Mouse (Mus musculus) adrenal gland (tissue): ENCODE measurements around the gene Zhx3.

ENCODE experiments used
- intact Hi-C: fragments of 180-260 bp; cut with DNase I; formaldehyde crosslinking; loops from one replicate; pipeline ENCODE4 v1.15.1; 2025
- long read RNA-seq, 2 experiments: library from polyadenylated mRNA; unstranded; transcript quantifications; one replicate each; pipeline ENCODE4 v2.0.0; 2020; ENCODE audit warnings: borderline replicate concordance in 1 of 2; ENCODE audit not compliant: insufficient replicate concordance in 1 of 2

Zhx3 gene
- long read RNA-seq, experiment 1, full-length matches to known transcripts, result 2 of 18 reads
- long read RNA-seq, experiment 1, partial matches to known transcripts, result 2 of 18 reads
- long read RNA-seq, experiment 1, other reads (novel, unspliced or antisense), result 14 of 18 reads
- long read RNA-seq, experiment 2, partial matches to known transcripts, result 2 of 20 reads
- long read RNA-seq, experiment 2, other reads (novel, unspliced or antisense), result 17 of 20 reads

DNA sequence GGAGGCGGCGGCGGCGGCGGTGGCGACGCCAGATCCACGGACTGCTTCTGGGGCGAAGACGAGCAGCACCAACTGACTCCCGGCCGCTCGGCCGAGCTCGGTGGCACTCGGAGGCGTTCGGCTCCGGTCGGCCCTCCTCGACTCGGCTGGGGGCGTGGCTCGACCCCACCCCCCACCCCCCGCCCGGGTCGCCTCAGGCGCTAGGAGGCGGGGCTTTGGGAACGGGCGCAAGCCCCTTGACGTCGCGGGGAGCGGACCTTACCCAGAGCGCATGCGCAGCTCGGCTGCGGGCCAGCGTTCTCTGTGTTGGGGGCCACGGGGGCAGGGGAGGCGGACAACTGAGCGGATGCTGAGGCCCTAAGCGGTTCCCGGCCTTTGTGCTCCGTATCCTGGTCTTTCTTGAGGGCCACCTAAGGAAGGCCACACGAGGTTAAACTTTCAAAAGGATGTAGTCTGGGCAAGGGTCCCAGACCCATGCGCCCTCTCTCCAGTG lies at the start of gene Zhx3:
TSS of gene Zhx3 (minus strand) at position 109 of the 493 bp plus-strand sequence.
- intact Hi-C loops, result no loop called here

GRCm38 (mm10) chr2:160921285-160921684 lies 48.5 kb upstream of the Zhx3 start:
- intact Hi-C loops, result no loop called here

- intact Hi-C loops, result no loop called here
These were observed 46.1 kb upstream of the Zhx3 start for GRCm38 (mm10) chr2:160918930-160919215.

DNA sequence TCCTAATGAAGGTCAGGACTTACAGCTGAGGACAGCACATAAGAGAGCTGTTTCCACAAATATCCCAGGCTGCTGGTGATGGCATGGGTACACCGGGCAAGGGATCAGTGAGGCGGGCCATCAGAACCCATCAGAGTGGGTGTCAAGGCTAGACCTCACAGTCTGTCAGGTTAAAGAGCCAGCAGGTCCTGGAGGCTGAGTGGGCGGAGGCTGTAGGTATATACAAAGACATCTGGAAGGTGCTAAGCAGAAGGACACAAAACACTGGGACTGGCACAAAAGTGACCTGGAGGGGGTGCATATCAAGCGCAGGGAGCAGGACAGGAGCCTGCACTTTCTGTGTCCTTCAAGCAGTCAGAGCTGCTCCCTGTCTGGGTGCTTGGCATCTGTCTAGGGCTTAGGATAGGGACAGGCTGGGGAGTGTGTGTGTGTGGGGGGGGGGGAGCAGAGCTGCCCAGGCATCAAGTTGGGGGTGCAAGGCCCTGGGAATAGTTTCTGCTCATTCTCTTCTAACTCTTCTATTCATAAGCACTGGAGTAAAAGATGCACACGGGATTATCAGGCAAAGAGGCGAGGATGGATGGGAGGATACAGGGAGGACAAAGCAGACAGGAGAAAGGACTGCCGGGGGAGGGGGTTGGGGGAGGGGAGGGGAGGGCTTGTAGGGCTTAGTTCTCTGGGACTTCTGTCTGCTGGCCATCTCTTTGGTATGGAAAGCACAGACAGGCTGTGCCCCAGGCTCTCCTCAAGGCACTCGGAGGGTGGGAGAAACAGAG lies 45.5 kb upstream of the Zhx3 start:
- intact Hi-C loops, result no loop called here

DNA sequence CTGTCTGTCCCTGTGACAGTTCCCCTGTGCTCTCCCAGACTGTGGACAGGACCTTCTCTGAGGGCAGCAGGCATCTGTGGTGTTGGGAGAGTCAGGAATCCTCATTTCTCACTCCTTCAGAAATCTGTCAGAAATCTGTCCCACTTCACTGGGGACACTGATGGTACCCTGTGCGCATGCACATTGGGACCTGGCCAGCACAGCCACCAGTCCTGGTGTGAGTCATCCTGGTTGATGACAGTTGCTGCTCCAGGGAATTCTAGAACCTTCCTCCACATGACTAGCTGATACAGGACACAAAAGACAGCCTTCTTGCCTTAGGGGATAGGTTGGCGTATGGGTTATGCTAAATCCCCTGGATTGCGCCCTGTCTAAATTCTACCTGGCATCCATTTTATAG lies 44.5 kb upstream of the Zhx3 start:
- intact Hi-C loops, result no loop called here

DNA sequence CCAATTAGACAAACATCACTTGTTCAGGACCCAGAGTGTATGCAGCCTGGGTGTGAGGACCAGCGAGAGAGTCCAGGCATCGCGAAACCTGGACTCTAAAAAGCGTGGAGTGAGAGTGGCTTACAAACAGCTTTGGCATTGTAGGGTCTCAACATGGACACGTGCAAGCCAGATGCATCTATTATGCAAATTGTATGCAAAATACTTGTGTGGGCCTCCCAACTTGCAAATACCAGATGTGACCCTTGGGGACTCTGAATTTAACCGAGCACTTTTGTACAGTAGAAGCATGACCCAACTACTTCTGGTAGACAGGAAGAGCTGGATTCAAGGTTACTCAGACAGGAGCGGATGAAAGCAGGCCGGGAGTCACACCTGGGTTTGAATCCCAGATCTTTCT lies 43.9 kb upstream of the Zhx3 start:
- intact Hi-C loops, result no loop called here

DNA sequence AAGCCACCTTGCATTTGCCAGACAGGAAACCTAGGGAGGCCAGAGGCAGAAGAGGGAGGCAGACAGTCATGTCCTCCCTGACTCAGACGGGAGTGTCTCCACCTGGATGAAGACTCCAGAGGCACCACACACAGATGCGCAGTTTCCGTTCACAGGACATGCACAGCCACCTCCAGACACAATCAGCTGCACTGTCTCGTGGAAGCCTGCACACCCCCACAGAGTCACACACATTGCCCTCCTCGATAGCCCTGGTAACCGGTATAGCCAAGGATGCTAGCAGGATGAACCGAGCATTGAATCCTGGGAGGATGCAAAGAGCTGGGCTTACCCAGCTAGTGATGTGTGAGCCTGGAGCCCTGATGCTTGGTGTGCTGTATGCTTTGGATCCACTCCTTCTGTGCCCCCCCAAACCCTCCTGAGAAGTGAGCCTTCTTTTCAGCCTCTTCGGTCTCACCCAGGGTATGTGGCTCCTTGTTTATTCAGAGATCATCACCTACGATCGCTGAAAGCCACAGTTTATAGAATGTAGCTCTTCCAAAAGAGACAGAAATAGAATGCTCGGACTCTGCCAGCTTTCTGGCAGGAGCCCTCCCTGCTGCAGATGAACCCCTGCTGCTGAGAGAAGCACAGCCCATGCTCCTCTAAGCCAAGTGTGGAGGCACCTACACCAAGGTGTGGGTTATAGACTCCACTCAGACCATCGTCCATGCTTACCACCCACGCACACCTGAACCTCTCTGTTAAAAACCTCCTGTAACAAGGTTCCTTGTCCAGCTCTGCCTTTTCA lies 43.2 kb upstream of the Zhx3 start:
- intact Hi-C loops, result no loop called here

DNA sequence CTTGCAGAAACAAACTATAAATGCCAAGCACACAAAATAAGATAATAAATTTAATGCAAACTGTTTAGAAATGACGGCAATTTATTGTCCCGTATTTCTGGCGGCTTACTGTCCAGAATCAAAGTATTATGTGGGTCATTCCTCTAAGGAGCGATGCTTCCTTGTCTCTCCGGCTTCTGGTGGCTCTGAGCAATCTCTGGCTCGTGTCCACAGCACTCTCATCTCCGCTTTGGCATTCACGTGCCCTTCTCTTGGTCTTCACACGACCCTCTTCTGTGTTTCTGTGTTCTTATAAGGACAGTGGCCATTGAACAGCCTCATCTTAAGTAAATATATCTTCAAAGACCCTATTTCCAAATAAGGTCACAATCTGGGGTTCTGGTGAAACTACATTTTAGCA lies 41.9 kb upstream of the Zhx3 start:
- intact Hi-C loops, result no loop called here

DNA sequence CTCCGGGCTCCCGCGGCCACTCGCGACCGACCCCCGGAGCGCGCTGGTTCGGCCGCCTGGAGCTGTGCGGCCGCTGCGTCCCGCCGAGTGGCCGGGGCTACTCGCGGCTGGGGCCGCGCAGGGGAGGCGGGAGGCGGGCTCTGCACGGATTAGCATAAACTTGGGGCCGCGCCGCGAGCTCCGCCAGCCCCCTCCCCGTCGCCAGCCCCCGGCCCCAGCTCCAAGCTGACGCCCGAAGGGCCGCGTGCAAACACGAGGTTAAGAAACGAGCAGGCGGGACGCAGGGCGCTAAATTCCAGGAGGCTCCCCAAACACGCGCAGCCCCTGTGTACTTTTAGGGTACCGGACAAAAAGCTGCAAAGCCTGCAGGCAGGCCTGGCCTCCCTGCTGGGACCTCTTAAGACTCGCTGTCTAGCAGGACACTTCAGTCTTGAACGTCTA lies 39.5 kb upstream of the Zhx3 start, which contains the start of gene Emilin3:
TSS of gene Emilin3 (minus strand) at position 98 of the 441 bp plus-strand sequence.
- intact Hi-C loops, result no loop called here

DNA sequence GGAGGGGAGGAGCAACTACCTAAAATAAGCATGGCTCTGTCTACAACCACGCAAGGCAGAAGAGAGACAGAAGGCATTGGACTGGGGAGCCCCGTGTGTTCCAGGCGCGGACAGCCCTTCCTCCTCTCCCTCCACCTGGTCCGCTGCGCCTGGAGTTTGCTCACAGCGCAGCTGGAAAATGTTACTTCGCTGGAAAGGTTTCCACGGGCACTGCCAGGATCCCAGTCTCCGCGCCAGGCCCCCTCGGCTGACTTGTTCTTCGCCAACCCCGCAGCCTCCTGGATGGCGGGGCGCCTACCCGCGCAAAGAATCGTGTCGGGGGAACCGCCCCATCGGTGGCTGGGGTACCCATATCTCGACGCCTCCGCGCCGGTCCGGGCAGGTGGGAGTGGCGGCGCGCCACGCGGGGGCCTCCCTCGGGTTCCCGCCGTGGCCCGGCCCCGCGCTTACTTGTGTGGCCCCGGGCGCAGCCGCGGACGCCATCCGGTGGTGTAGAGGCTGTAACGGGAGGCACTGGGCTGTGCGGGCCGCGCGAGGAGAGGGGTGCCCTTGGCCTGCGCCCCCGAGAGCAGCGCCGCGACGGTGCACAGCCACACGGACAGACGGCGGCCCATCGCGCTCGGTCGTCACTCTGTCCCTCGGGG lies 38.9 kb upstream of the Zhx3 start:
- intact Hi-C loops, result no loop called here

DNA sequence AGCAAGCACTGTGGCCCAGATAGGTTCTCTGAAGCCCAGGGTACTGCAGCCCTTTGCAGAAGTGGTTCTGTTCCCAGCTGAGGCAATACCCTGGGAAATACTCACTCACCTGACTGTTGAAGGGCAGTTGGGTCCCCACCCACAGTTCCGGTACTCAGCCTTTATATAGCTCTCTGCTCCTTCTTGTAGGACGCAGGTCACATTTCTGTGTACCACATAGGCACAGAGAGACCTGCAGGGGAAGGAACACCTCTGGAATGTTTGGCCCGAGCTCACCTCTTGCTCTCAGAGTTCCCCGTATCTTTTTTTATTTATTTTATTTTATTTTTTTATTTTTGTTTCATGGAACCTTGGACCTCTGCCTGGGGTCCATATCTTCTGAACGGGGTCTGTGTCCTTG lies 37.8 kb upstream of the Zhx3 start:
- intact Hi-C loops, result no loop called here

DNA sequence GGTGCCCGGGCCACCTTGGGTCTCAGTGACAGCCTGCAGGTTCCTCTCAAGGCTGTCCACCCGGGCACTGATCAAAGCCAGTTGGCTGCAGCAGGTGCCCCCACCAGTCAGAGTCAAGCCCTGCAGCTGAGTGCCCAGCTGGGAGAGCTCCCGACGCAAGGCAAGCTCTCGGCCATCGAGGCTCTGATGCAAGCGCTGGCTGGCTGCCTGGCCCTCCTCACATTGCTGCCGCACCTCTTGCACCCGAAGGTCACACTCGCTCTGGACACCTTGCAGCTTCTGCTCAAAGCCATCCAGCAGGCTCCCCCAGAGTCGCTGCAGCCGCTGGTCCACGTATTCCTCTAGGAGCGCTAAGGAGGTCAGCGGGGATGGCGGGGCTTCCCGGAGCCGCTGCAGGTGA lies 35.8 kb upstream of the Zhx3 start:
- intact Hi-C loops, result no loop called here

DNA sequence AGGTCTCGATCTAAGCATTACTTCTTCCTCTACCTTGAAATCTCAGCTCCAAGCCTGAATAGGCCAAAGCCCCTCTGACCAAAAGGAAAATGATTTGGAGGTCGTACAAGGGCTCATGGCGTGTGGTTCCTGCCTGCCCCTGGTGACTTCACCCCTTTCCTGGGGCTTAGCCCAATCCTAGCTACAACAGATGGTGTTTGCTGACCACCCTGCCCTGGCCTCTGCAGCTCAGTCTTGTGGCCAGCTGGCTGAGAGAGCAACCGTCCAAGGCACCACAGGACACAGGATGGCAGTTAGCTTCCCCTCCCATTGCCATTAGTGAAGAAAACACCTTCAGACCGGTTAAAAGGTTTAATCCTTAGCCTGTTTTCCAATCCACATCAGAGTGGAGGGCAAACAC lies 33.3 kb upstream of the Zhx3 start:
- intact Hi-C loops, result no loop called here

- intact Hi-C loops, result no loop called here
These were observed 32.5 kb upstream of the Zhx3 start for GRCm38 (mm10) chr2:160905301-160905700.

GRCm38 (mm10) chr2:160901656-160902412 lies 29.0 kb upstream of the Zhx3 start:
- intact Hi-C loops, result no loop called here

DNA sequence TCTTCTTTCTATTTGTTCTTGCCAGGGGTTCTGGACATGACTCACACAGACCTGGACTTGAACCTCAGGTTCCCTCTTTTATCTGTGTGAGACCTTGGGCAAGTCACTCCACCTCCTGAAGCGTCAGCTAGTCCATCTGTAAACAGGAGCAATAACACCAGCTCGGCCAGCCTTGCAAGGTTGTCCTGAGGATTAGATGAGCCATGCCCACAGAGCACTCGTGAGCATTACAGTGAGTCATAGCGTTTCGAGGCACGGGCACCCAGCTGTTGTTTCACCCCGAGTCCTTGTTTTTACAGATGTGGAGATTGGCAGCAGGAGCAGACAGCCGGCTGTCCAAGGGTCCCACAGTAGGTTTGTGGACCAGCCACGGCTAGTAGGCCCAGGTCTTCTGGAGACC lies 18.9 kb upstream of the Zhx3 start:
- intact Hi-C loops, result no loop called here

DNA sequence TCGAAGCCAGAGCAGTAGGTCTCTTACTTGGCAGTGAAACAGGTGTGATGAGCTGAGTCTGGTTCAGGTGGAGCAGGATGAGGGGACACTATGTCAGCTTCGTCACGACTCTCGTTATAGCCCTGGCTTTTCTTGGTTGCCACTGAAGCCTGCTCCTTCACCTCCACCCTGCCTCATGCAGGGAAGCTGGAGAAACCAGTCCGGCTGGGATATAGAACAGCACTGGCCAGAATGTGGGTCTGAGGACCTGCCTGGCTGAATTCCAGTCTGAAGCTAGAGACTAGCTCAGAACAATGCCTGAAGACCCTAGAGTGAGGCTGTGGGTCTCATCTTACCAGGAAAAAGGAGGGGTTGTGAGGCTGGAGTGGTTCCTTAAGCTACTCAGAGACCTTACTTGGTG lies 18.2 kb upstream of the Zhx3 start:
- intact Hi-C loops, result no loop called here

- intact Hi-C loops, result loop anchor here (2.0 to 5.0 kb wide), 4 partner anchors 96 to 291 kb away; partner anchors contain the start of gene Plcg1
These were observed 15.1 kb upstream of the Zhx3 start for GRCm38 (mm10) chr2:160887859-160888258.

- intact Hi-C loops, result loop anchor here (2.0 to 5.0 kb wide), 4 partner anchors 95 to 290 kb away; partner anchors contain the start of gene Plcg1
These were observed 14.5 kb upstream of the Zhx3 start for GRCm38 (mm10) chr2:160887284-160887683.

DNA sequence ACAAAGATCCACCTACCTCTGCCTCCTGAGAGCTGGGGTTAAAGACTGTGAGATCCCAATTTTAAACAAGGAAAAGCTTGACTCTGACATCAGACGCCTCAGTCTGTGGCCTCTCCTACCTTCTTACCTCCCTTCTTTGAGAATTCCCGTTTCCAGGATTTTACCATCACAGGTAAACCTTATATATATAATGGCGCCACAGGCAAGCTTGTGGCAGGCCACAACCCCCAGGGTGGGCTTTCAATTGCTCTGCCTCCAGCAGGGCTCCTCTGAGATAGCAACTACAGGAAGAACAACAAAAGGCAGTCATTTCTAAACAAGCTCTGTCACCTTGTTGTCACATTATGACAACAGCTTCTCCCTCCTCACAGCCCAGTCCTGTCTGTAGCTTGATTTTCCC lies 13.4 kb upstream of the Zhx3 start:
- intact Hi-C loops, result loop anchor here (2.0 to 5.0 kb wide), 4 partner anchors 94 to 289 kb away; partner anchors contain the start of gene Plcg1

DNA sequence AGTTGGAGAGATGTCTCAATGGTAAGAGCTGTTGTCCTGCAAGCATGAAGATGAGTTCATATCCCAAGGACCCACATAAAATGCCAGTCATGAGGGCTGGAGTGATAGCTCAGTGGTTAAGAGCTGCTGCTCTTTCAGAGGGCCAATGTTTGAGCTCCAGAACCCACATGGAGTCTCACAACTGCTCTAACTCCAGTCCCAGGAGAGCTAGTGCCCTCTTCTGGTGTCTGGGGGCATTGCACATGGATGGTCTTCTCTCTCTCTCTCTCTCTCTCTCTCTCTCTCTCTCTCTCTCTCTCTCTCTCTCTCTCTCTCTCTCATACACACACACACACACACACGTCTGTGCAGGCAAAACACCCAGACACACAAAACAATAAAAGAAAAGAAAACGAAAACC lies 12.0 kb upstream of the Zhx3 start:
- intact Hi-C loops, result loop anchor here (5.0 kb wide), 3 partner anchors 93 to 288 kb away; partner anchors contain the start of gene Plcg1
